9 mouse cellular contexts compared by ENCODE assay signal in genomic region chr6:71934081-71934556, GRCm38 (mm10). TPM values are rescaled to one million over a fixed set of nuclear protein-coding genes. Genes with fewer than 3 reads are reported as not detected.
DNase-seq lines count a peak whose midpoint lies in the region; ATAC-seq and TF ChIP-seq lines count a peak whose summit lies in the region.
"Had no signal": no experiment of that assay in that cellular context is flagged by ENCODE, and none has a peak within 500 bp of the region (broad histone marks: within the 10 kb centered on the region; RNA-seq: fewer than 3 reads in every experiment).

No protein-coding gene starts in this region.

- H3K4me3 ChIP-seq in forebrain, embryonic 14.5 days (ENCODE audit: low read depth, low read length), result no peak overlapping the region
- H3K4me3 ChIP-seq in forebrain, embryonic 10.5 days, result no peak overlapping the region
- H3K4me3 ChIP-seq in embryonic facial prominence, embryonic 11.5 days (ENCODE audit: low read depth, low read length), result no peak overlapping the region
- no peak overlapping the region for H3K4me3 ChIP-seq in lung, embryonic 14.5 days (ENCODE audit: low read depth, low read length)
- H3K4me3 ChIP-seq: limb, embryonic 12.5 days had no signal

- DNase-seq in forebrain, embryonic 14.5 days (ENCODE audit: low spot score), result peak; percentile 3
- no peak for DNase-seq in forebrain, embryonic 10.5 days (ENCODE audit: extremely low spot score, low spot score)
- peak; percentile 89 for DNase-seq in 3134 (ENCODE audit: extremely low read depth, insufficient read length, low spot score)
- DNase-seq in embryonic facial prominence, embryonic 11.5 days (ENCODE audit: low spot score), result peak; percentile 12
- peak; percentile 52 to 60 for DNase-seq in heart, postnatal 36 days
- peak; percentile 51 for DNase-seq in lung, embryonic 14.5 days
- no peak for DNase-seq in frontal cortex, postnatal 25 days (ENCODE audit: low spot score in 2 of 2)
- DNase-seq in frontal cortex, postnatal 36 days (ENCODE audit: low spot score in 2 of 2), result no peak

- peaks cover 86% of the 10 kb centered on the region for H3K36me3 ChIP-seq in forebrain, embryonic 14.5 days (ENCODE audit: control insufficient read depth, insufficient read depth, low read length)
- peaks cover 98% of the 10 kb centered on the region for H3K36me3 ChIP-seq in forebrain, embryonic 10.5 days (replicated peaks)
- H3K36me3 ChIP-seq in embryonic facial prominence, embryonic 11.5 days (replicated peaks; ENCODE audit: control insufficient read depth, insufficient read depth, low read depth, low read length), result peaks cover 5% of the 10 kb centered on the region
- H3K36me3 ChIP-seq in lung, embryonic 14.5 days (ENCODE audit: insufficient read depth), result peaks cover 91% of the 10 kb centered on the region

- TF ChIP-seq CTCF in lung, embryonic 14.5 days (IDR thresholded peaks at IDR 0.05; ENCODE audit: low read depth), result no peak

- no peaks in the 10 kb centered on the region for H3K27me3 ChIP-seq in forebrain, embryonic 14.5 days (replicated peaks; ENCODE audit: control insufficient read depth, insufficient read depth, low read length)
- H3K27me3 ChIP-seq in forebrain, embryonic 10.5 days (ENCODE audit: poor library complexity, severe bottlenecking), result no peaks in the 10 kb centered on the region
- no peaks in the 10 kb centered on the region for H3K27me3 ChIP-seq in embryonic facial prominence, embryonic 11.5 days (ENCODE audit: control insufficient read depth, insufficient read depth, low read length)
- H3K27me3 ChIP-seq in lung, embryonic 14.5 days (ENCODE audit: insufficient read depth, low read length), result no peaks in the 10 kb centered on the region
- H3K27me3 ChIP-seq: limb, embryonic 12.5 days had no signal

- 77% methylated on average over 2 of the region's 2 CpGs for WGBS in forebrain, embryonic 14.5 days
- WGBS in forebrain, embryonic 10.5 days, result 67% methylated on average over 2 of the region's 2 CpGs
- WGBS in embryonic facial prominence, embryonic 11.5 days, result 28% methylated on average over 2 of the region's 2 CpGs
- 26% methylated on average over 2 of the region's 2 CpGs for WGBS in lung, embryonic 14.5 days

- H3K4me2 ChIP-seq in forebrain, embryonic 14.5 days (ENCODE audit: low read length), result no peak overlapping the region
- no peak overlapping the region for H3K4me2 ChIP-seq in embryonic facial prominence, embryonic 11.5 days (ENCODE audit: low read depth, low read length)
- no peak overlapping the region for H3K4me2 ChIP-seq in lung, embryonic 14.5 days
- H3K4me2 ChIP-seq: limb, embryonic 12.5 days had no signal

- H3K4me1 ChIP-seq in forebrain, embryonic 14.5 days (ENCODE audit: control insufficient read depth, insufficient read depth, low read length), result no peaks in the 10 kb centered on the region
- peaks cover 6% of the 10 kb centered on the region; the same call in 1 of the 2 replicates for H3K4me1 ChIP-seq in forebrain, embryonic 10.5 days
- H3K4me1 ChIP-seq in embryonic facial prominence, embryonic 11.5 days (ENCODE audit: control insufficient read depth, insufficient read depth, low read length), result no peaks in the 10 kb centered on the region
- peaks cover 6% of the 10 kb centered on the region; the same call in 1 of the 2 replicates for H3K4me1 ChIP-seq in lung, embryonic 14.5 days (ENCODE audit: insufficient read depth)
- H3K4me1 ChIP-seq: limb, embryonic 12.5 days had no signal

- ATAC-seq in forebrain, embryonic 14.5 days, result no peak
- ATAC-seq in embryonic facial prominence, embryonic 11.5 days (replicated peaks; ENCODE audit: insufficient number of reproducible peaks, low FRiP score, low TSS enrichment, low read depth), result peak; percentile 59; the same call in 1 of the 2 replicates
- peak; percentile 80; the same call in 1 of the 2 replicates for ATAC-seq in lung, embryonic 14.5 days (ENCODE audit: insufficient read depth)

- intact Hi-C loops in heart, postnatal 36 days (cut with DNase I), result no loop called here

- H3K27ac ChIP-seq in forebrain, embryonic 14.5 days (ENCODE audit: low read depth, low read length), result 0 out of 2 replicates have a peak overlapping the region, but pooled peaks have one; percentile 5
- no peak overlapping the region for H3K27ac ChIP-seq in forebrain, embryonic 10.5 days
- H3K27ac ChIP-seq in embryonic facial prominence, embryonic 11.5 days (replicated peaks; ENCODE audit: low read depth, low read length), result no peak overlapping the region
- H3K27ac ChIP-seq in lung, embryonic 14.5 days (ENCODE audit: low read depth), result peak overlapping the region; percentile 32; the same call in 1 of the 2 replicates
- H3K27ac ChIP-seq: limb, embryonic 12.5 days had no signal

- no peak overlapping the region for H3K9ac ChIP-seq in forebrain, embryonic 14.5 days (ENCODE audit: low read length)
- H3K9ac ChIP-seq in embryonic facial prominence, embryonic 11.5 days (replicated peaks; ENCODE audit: low read length), result no peak overlapping the region
- no peak overlapping the region for H3K9ac ChIP-seq in lung, embryonic 14.5 days
- H3K9ac ChIP-seq: limb, embryonic 12.5 days had no signal

- H3K9me3 ChIP-seq in forebrain, embryonic 14.5 days (replicated peaks; ENCODE audit: control insufficient read depth, low read length), result no peaks in the 10 kb centered on the region
- no peaks in the 10 kb centered on the region for H3K9me3 ChIP-seq in forebrain, embryonic 10.5 days
- no peaks in the 10 kb centered on the region for H3K9me3 ChIP-seq in embryonic facial prominence, embryonic 11.5 days (replicated peaks; ENCODE audit: control insufficient read depth, low read length)
- H3K9me3 ChIP-seq in lung, embryonic 14.5 days (ENCODE audit: low read depth, low read length), result no peaks in the 10 kb centered on the region
- H3K9me3 ChIP-seq: limb, embryonic 12.5 days had no signal

RNA-seq across cellular contexts. Expression of gene Polr1a, which starts 25.3 kb away (rescaled TPM):
- 10.4 and 14.3 TPM in 2 replicates for polyA plus RNA-seq in forebrain, embryonic 14.5 days (2014; fragmentation: Nextera tagmentation; extraction: Ambion mirVana)
- polyA plus RNA-seq in forebrain, embryonic 10.5 days (2016; fragmentation: Nextera tagmentation; extraction: Ambion mirVana), result 49.1 and 49.6 TPM in 2 replicates
- 32.0 and 38.2 TPM in 2 replicates for polyA plus RNA-seq in embryonic facial prominence, embryonic 11.5 days (2014; fragmentation: Nextera tagmentation; extraction: Ambion mirVana)
- total RNA-seq in heart, postnatal 36 days (2021), result 10 to 100 TPM; 44.5 to 51.4 TPM
- 35.0 and 37.2 TPM in 2 replicates for polyA plus RNA-seq in lung, embryonic 14.5 days (2014; fragmentation: Nextera tagmentation; extraction: Ambion mirVana)

RNA-seq across cellular contexts. Expression of gene Ptcd3, which starts 25.6 kb away (rescaled TPM):
- polyA plus RNA-seq in forebrain, embryonic 14.5 days (2014; fragmentation: Nextera tagmentation; extraction: Ambion mirVana), result 99.9 and 105 TPM in 2 replicates
- polyA plus RNA-seq in forebrain, embryonic 10.5 days (2016; fragmentation: Nextera tagmentation; extraction: Ambion mirVana), result 157 and 162 TPM in 2 replicates
- polyA plus RNA-seq in embryonic facial prominence, embryonic 11.5 days (2014; fragmentation: Nextera tagmentation; extraction: Ambion mirVana), result 139 and 151 TPM in 2 replicates
- 100 to 1,000 TPM; 118 to 133 TPM for total RNA-seq in heart, postnatal 36 days (2021)
- 109 and 115 TPM in 2 replicates for polyA plus RNA-seq in lung, embryonic 14.5 days (2014; fragmentation: Nextera tagmentation; extraction: Ambion mirVana)

Comparison
In these comparisons a context has a peak if more than half of its experiments do, and no peak if none do; other contexts are left out.
1. DNase-seq: peak in forebrain, embryonic 14.5 days (single experiment), 3134 (single experiment), embryonic facial prominence, embryonic 11.5 days (single experiment), heart, postnatal 36 days (2 of 2) and lung, embryonic 14.5 days (single experiment); none in forebrain, embryonic 10.5 days (single experiment), frontal cortex, postnatal 25 days (0 of 2) and frontal cortex, postnatal 36 days (0 of 2).
2. H3K27ac ChIP-seq: peak in forebrain, embryonic 14.5 days (single experiment) and lung, embryonic 14.5 days (single experiment); none in forebrain, embryonic 10.5 days (single experiment) and embryonic facial prominence, embryonic 11.5 days (single experiment).